Mouse (Mus musculus): ENCODE data around the gene Oit1.

Oit1 gene

GRCm38 (mm10) chr14:8300281-8300680 lies 78.3 kb downstream of the Oit1 start:
- DNase-seq (ENCODE audit: low spot score): peak; percentile 87

All from embryo, embryonic 10 days (tissue).